Mouse (Mus musculus) myocyte (in vitro differentiated cells): ENCODE measurements around the gene Acox1. TPM values are rescaled to one million over a fixed set of nuclear protein-coding genes. Genes with fewer than 3 reads are reported as not detected.

Experiments
- H3K27me3 ChIP-seq: one replicate; pipeline ENCODE4 v1.6.1; 2011; ENCODE audit not compliant: control insufficient read depth, insufficient read depth, insufficient read length
- H3K36me3 ChIP-seq: one replicate; pipeline ENCODE4 v1.6.1; 2011; ENCODE audit not compliant: control insufficient read depth, insufficient read depth
- H3K4me2 ChIP-seq: one replicate; pipeline ENCODE4 v1.6.1; 2011; ENCODE audit warnings: low read depth, control low read depth
- H3K4me3 ChIP-seq: one replicate; pipeline ENCODE4 v1.5.1; 2011; ENCODE audit warnings: mild to moderate bottlenecking, control low read depth, moderate library complexity
- H3K79me2 ChIP-seq: one replicate; pipeline ENCODE4 v1.6.1; 2011; ENCODE audit not compliant: control insufficient read depth, insufficient read depth
- H3ac ChIP-seq: one replicate; pipeline ENCODE4 v1.6.1; 2011; ENCODE audit not compliant: control insufficient read depth, insufficient read length
- CEBPB ChIP-seq: IDR thresholded peaks from 2 replicates; pipeline ENCODE4 v1.6.1; 2011; ENCODE audit warnings: mild to moderate bottlenecking, moderate library complexity; ENCODE audit not compliant: poor library complexity, insufficient read depth, severe bottlenecking
- E2F4 ChIP-seq: IDR thresholded peaks from one replicate; pipeline ENCODE4 v1.6.1; 2011; ENCODE audit warnings: mild to moderate bottlenecking, control low read depth, moderate library complexity; ENCODE audit not compliant: insufficient read depth
- MAX ChIP-seq: IDR thresholded peaks from one replicate; pipeline ENCODE4 v1.6.1; 2011; ENCODE audit warnings: low read depth, mild to moderate bottlenecking, control low read depth
- MYOD1 ChIP-seq, 3 experiments: IDR thresholded peaks; one replicate each; pipeline ENCODE4 v1.6.1; 2011; ENCODE audit warnings: control low read depth in 2 of 3, low read depth in 2 of 3, mild to moderate bottlenecking in 2 of 3, moderate library complexity in 1 of 3; ENCODE audit not compliant: insufficient read length in 2 of 3, control insufficient read depth in 1 of 3
- MYOG ChIP-seq, 3 experiments: IDR thresholded peaks; one replicate each; pipeline ENCODE4 v1.6.1; 2011; ENCODE audit warnings: control low read depth in 2 of 3, low read depth in 2 of 3, mild to moderate bottlenecking in 2 of 3; ENCODE audit not compliant: insufficient read length in 2 of 3, control insufficient read depth in 1 of 3, insufficient read depth in 1 of 3
- POLR2A ChIP-seq: IDR thresholded peaks from one replicate; pipeline ENCODE4 v1.6.1; 2011; ENCODE audit warnings: low read depth, mild to moderate bottlenecking, control low read depth, moderate library complexity; ENCODE audit not compliant: insufficient read length
- POLR2AphosphoS2 ChIP-seq: IDR thresholded peaks from one replicate; pipeline ENCODE4 v1.6.1; 2011; ENCODE audit warnings: low read depth, control low read depth; ENCODE audit not compliant: insufficient read length
- REST ChIP-seq: IDR thresholded peaks from one replicate; pipeline ENCODE4 v1.6.1; 2011; ENCODE audit warnings: mild to moderate bottlenecking, control low read depth, moderate library complexity; ENCODE audit not compliant: insufficient read depth, insufficient read length
- SRF ChIP-seq: IDR thresholded peaks from one replicate; pipeline ENCODE4 v1.6.1; 2011; ENCODE audit warnings: low read depth; ENCODE audit not compliant: control insufficient read depth, insufficient read length
- TCF12 ChIP-seq: IDR thresholded peaks from one replicate; pipeline ENCODE4 v1.6.1; 2011; ENCODE audit warnings: mild to moderate bottlenecking, control low read depth; ENCODE audit not compliant: poor library complexity, insufficient read depth, severe bottlenecking
- TCF3 ChIP-seq: IDR thresholded peaks from one replicate; pipeline ENCODE4 v1.6.1; 2011; ENCODE audit warnings: low read depth, control low read depth; ENCODE audit not compliant: insufficient read length
- USF1 ChIP-seq: IDR thresholded peaks from one replicate; pipeline ENCODE4 v1.6.1; 2011; ENCODE audit warnings: low read depth, mild to moderate bottlenecking, control low read depth, moderate library complexity
- polyA plus RNA-seq: library from polyadenylated mRNA; unstranded; fragments of >200 nt; fragmentation: generic; extraction: Trizol; gene quantifications from one replicate; pipeline ENCODE4 v1.2.1, GENCODE M21; 2012; ENCODE audit warnings: missing spikeins

The Acox1 gene
- polyA plus RNA-seq, 1 experiment, result 36.4 TPM

DNA sequence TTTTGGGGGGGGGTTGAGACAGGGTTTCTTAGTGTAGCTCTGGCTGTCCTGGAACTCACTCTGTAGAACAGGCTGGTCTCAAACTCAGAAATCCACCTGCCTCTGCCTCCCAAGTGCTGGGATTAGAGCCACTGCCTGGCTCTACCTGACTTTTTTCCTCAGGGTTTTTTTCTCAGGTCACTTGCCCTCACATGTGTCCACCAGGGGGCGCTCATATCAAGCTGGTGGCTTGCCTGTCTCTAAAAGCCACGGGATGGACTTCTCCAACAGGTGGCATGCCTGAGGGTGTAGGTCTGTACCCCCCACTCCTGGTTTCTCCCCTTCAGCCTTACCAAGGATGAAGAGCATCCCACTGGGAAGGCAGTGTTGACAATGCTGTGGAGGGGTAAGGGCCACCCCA lies 27.6 kb upstream of the Acox1 start:
- H3K79me2 ChIP-seq, result no peaks in the 10 kb centered on the region

GRCm38 (mm10) chr11:116222740-116223059 lies 23.9 kb upstream of the Acox1 start:
- no peaks in the 10 kb centered on the region for H3K27me3 ChIP-seq
- H3K4me3 ChIP-seq, result no peak overlapping the region
- no peak overlapping the region for H3ac ChIP-seq
- no peaks in the 10 kb centered on the region for H3K36me3 ChIP-seq
- no peak overlapping the region for H3K4me2 ChIP-seq
- TF ChIP-seq MAX (no peak), USF1 (no peak), MYOD1 (IDR thresholded peaks at IDR 0.05; ENCODE audit: control insufficient read depth in 1 of 3, insufficient read length in 2 of 3, low read depth in 2 of 3) (no peak), POLR2AphosphoS2 (no peak), TCF12 (no peak), E2F4 (no peak), SRF (no peak), POLR2A (no peak), REST (no peak), MYOG (IDR thresholded peaks at IDR 0.05; ENCODE audit: control insufficient read depth in 1 of 3, insufficient read depth in 1 of 3, insufficient read length in 2 of 3, low read depth in 2 of 3) (no peak), TCF3 (no peak), CEBPB (no peak)
- H3K79me2 ChIP-seq, result no peaks in the 10 kb centered on the region

More for the DNA sequence above, 27.6 kb upstream of the Acox1 start:
- H3K36me3 ChIP-seq, result no peaks in the 10 kb centered on the region
- H3K27me3 ChIP-seq, result no peaks in the 10 kb centered on the region
- TF ChIP-seq MYOD1 (IDR thresholded peaks at IDR 0.05; ENCODE audit: control insufficient read depth in 1 of 3, insufficient read length in 2 of 3, low read depth in 2 of 3) (peak in 2 of 3 experiments; percentile 11 to 19), SRF (no peak), CEBPB (no peak), REST (no peak)
- H3K4me2 ChIP-seq, result no peak overlapping the region
- H3ac ChIP-seq, result no peak overlapping the region
- no peak overlapping the region for H3K4me3 ChIP-seq

GRCm38 (mm10) chr11:116221931-116222739 lies 23.3 kb upstream of the Acox1 start:
- no peak for TF ChIP-seq E2F4
- no peak for TF ChIP-seq REST
- no peak for TF ChIP-seq TCF12
- no peak for TF ChIP-seq MYOD1 (IDR thresholded peaks at IDR 0.05; ENCODE audit: control insufficient read depth in 1 of 3, insufficient read length in 2 of 3, low read depth in 2 of 3)
- no peak for TF ChIP-seq MAX
- TF ChIP-seq POLR2A, result no peak
- TF ChIP-seq POLR2AphosphoS2, result no peak
- TF ChIP-seq MYOG (IDR thresholded peaks at IDR 0.05; ENCODE audit: control insufficient read depth in 1 of 3, insufficient read depth in 1 of 3, insufficient read length in 2 of 3, low read depth in 2 of 3), result no peak
- TF ChIP-seq SRF, result no peak
- no peak for TF ChIP-seq USF1
- H3K4me3 ChIP-seq, result no peak overlapping the region
- H3K4me2 ChIP-seq, result no peak overlapping the region
- no peak overlapping the region for H3ac ChIP-seq
- no peaks in the 10 kb centered on the region for H3K36me3 ChIP-seq
- H3K27me3 ChIP-seq, result no peaks in the 10 kb centered on the region
- H3K79me2 ChIP-seq, result no peaks in the 10 kb centered on the region

DNA sequence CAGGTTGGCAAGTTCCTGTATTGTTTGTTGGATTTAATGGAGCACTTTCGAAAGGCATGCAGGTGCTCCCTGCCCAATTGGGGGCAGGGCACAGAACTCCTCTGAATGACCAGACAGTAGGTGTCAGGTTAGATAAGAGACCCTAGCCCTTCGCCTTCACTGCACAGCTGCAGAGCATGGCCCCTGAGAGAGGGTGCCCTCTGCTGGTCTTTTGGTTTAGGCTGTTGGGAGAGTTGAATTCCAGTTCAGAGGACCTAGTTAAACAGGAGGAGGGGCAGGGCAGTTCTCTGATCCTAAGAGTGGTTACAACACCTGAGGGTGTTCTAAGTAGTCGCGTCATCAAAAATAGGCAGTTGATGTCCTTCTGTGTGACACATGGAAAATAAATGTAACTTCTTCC lies 21.0 kb upstream of the Acox1 start:
- TF ChIP-seq POLR2A, result no peak
- TF ChIP-seq TCF3, result no peak
- no peak for TF ChIP-seq USF1
- TF ChIP-seq MYOG (IDR thresholded peaks at IDR 0.05; ENCODE audit: control insufficient read depth in 1 of 3, insufficient read depth in 1 of 3, insufficient read length in 2 of 3, low read depth in 2 of 3), result no peak
- no peak for TF ChIP-seq SRF
- TF ChIP-seq MAX, result no peak
- no peak for TF ChIP-seq E2F4
- TF ChIP-seq TCF12, result no peak
- TF ChIP-seq CEBPB, result no peak
- TF ChIP-seq POLR2AphosphoS2, result no peak
- TF ChIP-seq REST, result no peak
- TF ChIP-seq MYOD1 (IDR thresholded peaks at IDR 0.05; ENCODE audit: control insufficient read depth in 1 of 3, insufficient read length in 2 of 3, low read depth in 2 of 3), result no peak
- Histone ChIP-seq H3K27me3 (no peaks in the 10 kb centered on the region), H3ac (no peak overlapping the region)

GRCm38 (mm10) chr11:116218737-116219400 lies 20.0 kb upstream of the Acox1 start:
- no peaks in the 10 kb centered on the region for H3K36me3 ChIP-seq
- H3K79me2 ChIP-seq, result no peaks in the 10 kb centered on the region
- H3K27me3 ChIP-seq, result no peaks in the 10 kb centered on the region
- H3K4me3 ChIP-seq, result no peak overlapping the region
- no peak overlapping the region for H3ac ChIP-seq
- H3K4me2 ChIP-seq, result peak overlapping the region; percentile 60
- TF ChIP-seq CEBPB (no peak), POLR2A (no peak), MAX (no peak), USF1 (no peak), MYOG (IDR thresholded peaks at IDR 0.05; ENCODE audit: control insufficient read depth in 1 of 3, insufficient read depth in 1 of 3, insufficient read length in 2 of 3, low read depth in 2 of 3) (peak; percentile 48 to 91 (median 77)), POLR2AphosphoS2 (no peak), REST (no peak), TCF3 (peak; percentile 47), SRF (peak; percentile 58), MYOD1 (IDR thresholded peaks at IDR 0.05; ENCODE audit: control insufficient read depth in 1 of 3, insufficient read length in 2 of 3, low read depth in 2 of 3) (peak; percentile 80 to 96 (median 92)), E2F4 (no peak), TCF12 (peak; percentile 90)

More for the DNA sequence above, 21.0 kb upstream of the Acox1 start:
- Histone ChIP-seq H3K79me2 (no peaks in the 10 kb centered on the region), H3K4me3 (no peak overlapping the region), H3K4me2 (peak overlapping the region; percentile 60), H3K36me3 (no peaks in the 10 kb centered on the region)
